Mouse (Mus musculus) testis, adult 2 months (tissue): ENCODE measurements around the gene Tnik.

Source experiments
- CTCF ChIP-seq: fragments of 200-500 bp; IDR thresholded peaks from 2 replicates; pipeline ENCODE4 v1.5.1; 2012; ENCODE audit warnings: low read depth, mild to moderate bottlenecking, inconsistent platforms, low read length, moderate library complexity; ENCODE audit not compliant: control insufficient read depth, insufficient read depth, insufficient replicate concordance
- POLR2A ChIP-seq: fragments of 200-500 bp; IDR thresholded peaks from 2 replicates; pipeline ENCODE4 v1.6.1; 2012; ENCODE audit warnings: low read depth, mild to moderate bottlenecking, inconsistent platforms, low read length, moderate library complexity; ENCODE audit not compliant: control insufficient read depth

DNA sequence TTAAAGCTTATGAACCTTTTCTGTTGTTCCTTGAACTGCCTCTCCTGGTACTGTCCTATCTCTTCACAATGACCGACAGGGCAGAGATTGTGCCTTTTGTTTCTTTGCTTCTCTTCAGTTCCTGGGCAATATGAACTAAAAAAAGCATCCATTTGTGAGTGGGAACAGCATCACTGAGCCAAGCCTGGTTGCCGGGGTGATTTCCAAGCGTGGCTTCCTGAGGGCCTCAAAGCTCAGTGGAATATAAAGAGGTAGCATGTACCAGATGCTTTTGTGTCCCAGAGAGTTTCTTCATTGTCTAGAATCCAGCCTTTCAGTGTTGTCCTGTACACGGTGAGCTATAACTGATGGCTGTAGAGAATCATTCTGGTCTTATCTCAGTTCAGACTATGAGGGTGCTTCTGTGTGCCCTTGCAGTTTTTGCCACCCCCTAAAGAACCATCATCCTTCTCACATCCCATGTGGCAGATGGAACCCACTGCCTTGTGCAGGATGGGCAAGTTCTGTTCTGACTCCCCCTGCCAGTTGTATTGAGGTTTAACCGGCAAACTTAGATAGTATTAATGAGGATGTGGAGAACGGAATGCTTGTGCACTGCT is 246.4 kb downstream of the Tnik start:
- TF ChIP-seq POLR2A = no peak
- TF ChIP-seq CTCF = no peak
